Mouse (Mus musculus) cerebellum, adult 11 months (tissue): ENCODE data around the gene Add3.

Experiments used
- DNase-seq: peaks from one replicate; pipeline ENCODE4 v3.0.0; 2022

Gene Add3

GRCm38 (mm10) chr19:53168576-53168975 is 28.3 kb downstream of the Add3 start:
- DNase-seq: no peak

- no peak for DNase-seq
Measured at GRCm38 (mm10) chr19:53170651-53171050, 30.4 kb downstream of the Add3 start.

GRCm38 (mm10) chr19:53174034-53174433 is 33.8 kb downstream of the Add3 start:
- no peak for DNase-seq

- no peak for DNase-seq
Measured at GRCm38 (mm10) chr19:53175550-53175949, 35.3 kb downstream of the Add3 start.

- DNase-seq: no peak
Measured at GRCm38 (mm10) chr19:53176518-53176917, 36.3 kb downstream of the Add3 start.

- DNase-seq: no peak
Measured at GRCm38 (mm10) chr19:53178611-53179528, 38.6 kb downstream of the Add3 start.

GRCm38 (mm10) chr19:53180168-53180803 is 40.0 kb downstream of the Add3 start:
- no peak for DNase-seq

- DNase-seq: no peak
Measured at GRCm38 (mm10) chr19:53181003-53181861, 41.0 kb downstream of the Add3 start.

GRCm38 (mm10) chr19:53183620-53184019 is 43.4 kb downstream of the Add3 start:
- no peak for DNase-seq

GRCm38 (mm10) chr19:53184216-53184615 is 44.0 kb downstream of the Add3 start:
- no peak for DNase-seq

- DNase-seq: no peak
Measured at GRCm38 (mm10) chr19:53184911-53185310, 44.7 kb downstream of the Add3 start.

GRCm38 (mm10) chr19:53185486-53186134 is 45.4 kb downstream of the Add3 start:
- DNase-seq: no peak

GRCm38 (mm10) chr19:53186456-53186855 is 46.2 kb downstream of the Add3 start:
- no peak for DNase-seq

GRCm38 (mm10) chr19:53187533-53187932 is 47.3 kb downstream of the Add3 start:
- no peak for DNase-seq

- no peak for DNase-seq
Measured at GRCm38 (mm10) chr19:53188186-53188585, 47.9 kb downstream of the Add3 start.

- no peak for DNase-seq
Measured at GRCm38 (mm10) chr19:53188724-53189220, 48.5 kb downstream of the Add3 start.

- DNase-seq: peak; percentile 63
Measured at GRCm38 (mm10) chr19:53189736-53190135, 49.5 kb downstream of the Add3 start.

GRCm38 (mm10) chr19:53190232-53190631 is 50.0 kb downstream of the Add3 start:
- no peak for DNase-seq

- DNase-seq: no peak
Measured at GRCm38 (mm10) chr19:53191867-53192487, 51.7 kb downstream of the Add3 start.

GRCm38 (mm10) chr19:53193190-53193589 is 52.9 kb downstream of the Add3 start:
- DNase-seq: no peak

- DNase-seq: no peak
Measured at GRCm38 (mm10) chr19:53193964-53194582, 53.8 kb downstream of the Add3 start.
